Mouse (Mus musculus) embryonic facial prominence, embryonic 11.5 days (tissue): Measurements from ENCODE around the gene Rnf130. TPM values are rescaled to one million over a fixed set of nuclear protein-coding genes. Genes with fewer than 3 reads are reported as not detected.

Experiments
- ATAC-seq: fragments of 200-750 bp; cut with Nextera tagmentation; replicated peaks from 2 replicates; pipeline ENCODE4 v1.8.0; 2017; ENCODE audit warnings: low read depth; ENCODE audit not compliant: insufficient number of reproducible peaks, low FRiP score, low TSS enrichment
- DNase-seq: peaks from one replicate; pipeline ENCODE4 v3.0.0-alpha.2; 2015; ENCODE audit warnings: low spot score
- H3K27ac ChIP-seq: fragments of 300-500 bp; sonication (generic); replicated peaks from 2 replicates; pipeline ENCODE4 v1.5.1; 2014; ENCODE audit warnings: mild to moderate bottlenecking, low read depth, low read length, control low read depth
- H3K27me3 ChIP-seq: fragments of 300-500 bp; sonication (generic); 2 replicates; pipeline ENCODE4 v1.6.1; 2014; ENCODE audit warnings: mild to moderate bottlenecking, low read length, moderate library complexity, mixed read lengths; ENCODE audit not compliant: control insufficient read depth, insufficient read depth
- H3K36me3 ChIP-seq: fragments of 300-500 bp; sonication (generic); replicated peaks from 2 replicates; pipeline ENCODE4 v1.6.1; 2014; ENCODE audit warnings: low read depth, mild to moderate bottlenecking, low read length, moderate library complexity, mixed read lengths; ENCODE audit not compliant: control insufficient read depth, insufficient read depth
- H3K4me1 ChIP-seq: fragments of 300-500 bp; sonication (generic); 2 replicates; pipeline ENCODE4 v1.6.1; 2014; ENCODE audit warnings: low read length, mixed read lengths; ENCODE audit not compliant: control insufficient read depth, insufficient read depth
- H3K4me2 ChIP-seq: fragments of 300-500 bp; sonication (generic); 2 replicates; pipeline ENCODE4 v1.6.1; 2014; ENCODE audit warnings: low read depth, mild to moderate bottlenecking, control low read depth, low read length, moderate library complexity
- H3K4me3 ChIP-seq: fragments of 300-500 bp; sonication (generic); 2 replicates; pipeline ENCODE4 v1.5.1; 2014; ENCODE audit warnings: low read depth, low read length, control low read depth
- H3K9ac ChIP-seq: fragments of 300-500 bp; sonication (generic); replicated peaks from 2 replicates; pipeline ENCODE4 v1.6.1; 2014; ENCODE audit warnings: mild to moderate bottlenecking, control low read depth, low read length
- H3K9me3 ChIP-seq: fragments of 300-500 bp; sonication (generic); replicated peaks from 2 replicates; pipeline ENCODE4 v1.6.1; 2016; ENCODE audit warnings: mild to moderate bottlenecking, low read length, inconsistent platforms, mixed read lengths; ENCODE audit not compliant: control insufficient read depth
- WGBS: fragments of 180-500 bp; shearing (Covaris S2); extraction: QIAGEN DNeasy Blood & Tissue Kit; methylation state at CpG from one replicate; pipeline ENCODE4 v1.1.7; 2014; 5-methylcytosine and 5-hydroxymethylcytosine counted together
- polyA plus RNA-seq: library from polyadenylated mRNA; unstranded; fragments of >200 nt; fragmentation: Nextera tagmentation; extraction: Ambion mirVana; gene quantifications from 2 replicates; pipeline ENCODE4 v1.2.1, GENCODE M21; 2014

Rnf130 gene
- polyA plus RNA-seq, 1 experiment from 2014 or later = 98.2 TPM

DNA sequence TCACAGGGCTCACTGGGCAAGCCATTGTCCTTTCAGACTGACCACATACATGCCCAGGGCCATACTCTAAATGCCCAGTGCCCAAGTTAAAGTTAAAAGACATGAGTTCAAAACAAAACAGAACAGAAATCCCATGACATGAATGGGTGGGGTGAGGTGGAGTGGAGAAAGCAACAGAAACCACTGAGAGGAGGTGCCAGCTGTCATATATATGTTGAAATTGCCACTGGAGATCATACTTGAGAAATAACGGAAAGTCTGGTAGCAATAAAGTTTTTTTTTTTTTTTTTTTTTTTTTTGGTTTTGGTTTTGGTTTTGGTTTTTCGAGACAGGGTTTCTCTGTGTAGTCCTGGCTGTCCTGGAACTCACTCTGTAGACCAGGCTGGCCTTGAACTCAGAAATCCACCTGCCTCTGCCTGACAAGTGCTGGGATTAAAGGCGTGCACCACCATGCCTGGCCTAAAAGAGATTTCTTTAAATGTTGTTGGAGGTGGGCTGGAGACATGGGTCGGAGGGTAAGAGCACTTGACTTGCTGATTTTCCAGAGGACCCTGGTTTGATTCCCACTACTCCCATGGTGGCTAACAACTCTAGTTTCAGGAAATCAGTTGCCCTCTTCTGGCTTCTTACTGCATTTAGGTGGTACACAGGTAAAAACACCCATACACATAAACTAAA, 41.1 kb upstream of the Rnf130 start:
- Histone ChIP-seq H3K27me3 (no peaks in the 10 kb centered on the region), H3K36me3 (no peaks in the 10 kb centered on the region)
- 79% methylated on average over 3 of the region's 4 CpGs for WGBS

DNA sequence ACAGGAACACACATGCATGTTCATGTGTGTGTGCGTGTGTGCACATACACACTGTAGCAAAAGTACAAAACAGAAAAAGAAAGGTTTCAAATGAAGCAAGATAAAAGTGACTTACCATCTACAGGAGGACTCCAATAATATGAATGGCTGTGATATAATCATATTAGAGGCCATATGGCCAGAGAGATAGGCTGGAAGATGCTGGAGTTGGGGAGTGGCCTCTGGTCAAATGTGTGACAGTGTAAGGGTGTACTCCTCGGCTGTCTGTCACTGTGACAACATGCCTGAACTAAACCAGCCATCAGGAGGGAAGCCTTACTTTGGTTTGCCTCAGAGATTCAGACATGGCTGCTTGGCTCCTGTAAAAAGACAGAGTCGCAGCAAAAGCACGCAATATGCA, 40.1 kb upstream of the Rnf130 start:
- H3K4me2 ChIP-seq = no peak overlapping the region
- no peak for DNase-seq
- H3K4me3 ChIP-seq = no peak overlapping the region
- H3K27ac ChIP-seq = no peak overlapping the region
- H3K36me3 ChIP-seq = no peaks in the 10 kb centered on the region
- no peaks in the 10 kb centered on the region for H3K9me3 ChIP-seq
- no peak for ATAC-seq
- H3K4me1 ChIP-seq = no peaks in the 10 kb centered on the region
- WGBS = 87% methylated on average over 4 of the region's 4 CpGs
- no peaks in the 10 kb centered on the region for H3K27me3 ChIP-seq
- no peak overlapping the region for H3K9ac ChIP-seq

More for the DNA sequence above, 41.1 kb upstream of the Rnf130 start:
- Histone ChIP-seq H3K4me2 (no peak overlapping the region), H3K4me3 (no peak overlapping the region), H3K9me3 (no peaks in the 10 kb centered on the region), H3K9ac (no peak overlapping the region), H3K4me1 (no peaks in the 10 kb centered on the region), H3K27ac (no peak overlapping the region)
- DNase-seq (no peak), ATAC-seq (no peak)

DNA sequence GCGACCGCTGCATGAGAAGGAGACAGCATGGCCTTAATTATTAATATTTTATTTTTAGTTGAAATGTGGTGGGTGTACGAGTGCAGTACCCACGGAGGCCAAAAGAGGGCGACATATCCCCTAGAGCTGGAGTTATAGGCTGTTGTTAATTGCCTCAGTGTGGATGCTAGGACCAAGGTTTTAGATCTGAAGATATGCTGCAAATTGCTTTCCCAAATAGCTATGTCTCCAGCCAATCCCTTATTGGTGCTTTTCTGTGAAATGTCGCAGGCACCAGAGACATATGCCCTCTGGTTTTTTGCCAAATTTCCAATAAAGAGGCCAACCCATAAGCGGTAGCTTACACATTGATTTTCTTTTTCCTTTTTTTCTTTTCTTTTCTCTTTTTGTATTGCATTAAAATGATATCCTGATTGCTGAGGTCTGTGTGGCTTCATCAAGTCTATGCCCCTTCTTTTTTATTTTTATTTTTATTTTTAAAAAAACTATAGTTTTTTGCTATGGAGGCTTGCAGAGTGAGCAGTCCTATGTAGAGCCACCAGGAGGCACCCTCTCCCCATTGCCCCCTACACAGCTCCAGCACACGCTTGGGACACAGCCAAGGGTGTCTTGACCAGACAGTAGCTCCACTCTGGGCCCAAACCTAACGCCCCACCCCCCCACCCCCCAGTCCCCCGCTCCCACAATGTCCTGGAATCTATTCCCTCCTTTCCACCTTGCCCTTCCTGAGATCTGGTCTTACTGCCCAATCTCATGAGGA, 38.7 kb upstream of the Rnf130 start:
- Histone ChIP-seq H3K9ac (no peak overlapping the region), H3K9me3 (no peaks in the 10 kb centered on the region), H3K36me3 (no peaks in the 10 kb centered on the region), H3K4me1 (no peaks in the 10 kb centered on the region), H3K4me3 (no peak overlapping the region), H3K4me2 (no peak overlapping the region), H3K27ac (no peak overlapping the region), H3K27me3 (no peaks in the 10 kb centered on the region)
- ATAC-seq (no peak), DNase-seq (peak; percentile 70)
- 22% methylated on average over 10 of the region's 10 CpGs for WGBS

DNA sequence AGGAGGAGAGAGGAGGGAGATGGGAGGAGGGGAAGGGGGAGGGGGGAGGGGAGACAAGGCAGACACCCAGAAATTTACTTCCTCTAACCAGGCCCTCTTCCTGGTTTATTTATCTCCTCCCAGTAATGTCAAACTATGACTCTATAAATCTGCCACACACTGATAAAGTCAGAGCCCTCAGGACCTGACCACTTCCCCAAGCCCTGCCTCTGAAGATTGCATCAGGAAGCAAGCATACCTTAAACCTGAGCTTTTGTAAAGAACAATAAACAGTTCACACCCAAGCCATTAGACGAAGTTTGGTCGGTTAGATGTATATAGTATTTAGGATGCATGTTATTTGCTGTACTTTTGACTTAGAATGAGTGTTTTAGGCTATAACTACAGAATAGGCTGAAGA, 30.6 kb upstream of the Rnf130 start:
- H3K9ac ChIP-seq = no peak overlapping the region
- H3K36me3 ChIP-seq = no peaks in the 10 kb centered on the region
- H3K27ac ChIP-seq = no peak overlapping the region
- ATAC-seq (no peak), DNase-seq (no peak)
- H3K4me1 ChIP-seq = no peaks in the 10 kb centered on the region
- no peak overlapping the region for H3K4me2 ChIP-seq
- no peak overlapping the region for H3K4me3 ChIP-seq
- no peaks in the 10 kb centered on the region for H3K9me3 ChIP-seq
- H3K27me3 ChIP-seq = no peaks in the 10 kb centered on the region
- WGBS = 91% methylated on average over 2 of the region's 2 CpGs

DNA sequence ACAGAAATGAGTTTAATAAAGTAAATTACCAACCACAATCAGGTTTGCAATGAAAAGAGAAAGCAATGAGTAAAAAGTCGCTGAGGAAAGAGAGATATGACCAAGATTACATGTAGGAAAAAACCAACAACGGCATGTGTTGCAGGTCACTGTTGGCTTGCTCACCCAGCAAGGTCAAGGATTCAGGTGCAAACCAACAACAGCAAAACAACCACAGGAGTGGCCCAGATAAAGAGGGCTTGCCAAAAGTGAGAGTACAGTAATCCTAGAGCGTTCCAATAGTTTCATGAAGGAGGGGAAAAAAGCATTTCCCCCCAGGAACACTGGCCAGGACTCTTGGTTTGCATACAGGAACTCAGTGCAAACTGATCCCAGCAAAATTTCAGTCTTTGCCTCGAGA, 28.7 kb upstream of the Rnf130 start:
- Histone ChIP-seq H3K4me3 (no peak overlapping the region), H3K4me1 (no peaks in the 10 kb centered on the region), H3K9ac (no peak overlapping the region), H3K27ac (no peak overlapping the region), H3K27me3 (no peaks in the 10 kb centered on the region), H3K9me3 (no peaks in the 10 kb centered on the region), H3K4me2 (no peak overlapping the region), H3K36me3 (no peaks in the 10 kb centered on the region)
- no peak for ATAC-seq
- 73% methylated on average over 4 of the region's 4 CpGs for WGBS
- no peak for DNase-seq

DNA sequence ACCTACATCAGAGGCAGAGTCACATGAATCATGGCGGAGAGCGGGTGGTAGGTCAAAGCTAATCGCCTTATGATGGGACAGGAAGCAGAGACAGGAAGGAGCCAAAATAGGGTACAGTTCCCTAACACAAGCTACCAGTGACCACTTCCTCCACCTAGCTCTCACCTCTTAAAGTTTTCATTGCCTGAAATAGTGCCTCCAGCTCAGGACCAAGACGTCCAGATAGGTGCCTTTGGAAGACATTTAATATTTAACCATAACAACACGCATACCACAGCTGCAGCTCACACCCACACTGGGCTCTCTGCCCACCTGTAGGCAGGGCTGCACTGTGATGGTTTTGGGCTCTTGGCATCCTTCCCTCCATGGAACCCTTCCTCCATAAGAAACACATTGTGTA, 27.8 kb upstream of the Rnf130 start:
- ATAC-seq = no peak
- WGBS = 87% methylated on average over 5 of the region's 5 CpGs

DNA sequence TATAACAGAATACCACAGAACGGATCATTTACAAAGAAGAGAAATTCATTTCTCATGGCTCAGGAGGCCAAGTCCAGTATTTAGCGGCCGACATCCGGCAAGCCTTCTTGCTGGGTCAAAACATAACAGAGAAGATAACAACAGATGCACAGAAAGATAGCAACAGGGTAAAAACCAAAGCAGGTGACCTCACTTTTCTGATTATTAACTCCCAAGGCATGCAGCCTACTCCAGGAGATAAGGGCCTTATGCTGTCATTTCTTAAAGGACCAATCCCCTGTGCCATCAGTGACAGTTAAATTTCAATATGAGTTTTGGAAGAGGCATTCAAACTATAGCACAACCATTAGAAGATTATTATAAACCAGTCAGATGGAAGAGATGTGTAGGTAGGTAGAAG, 22.3 kb upstream of the Rnf130 start:
- Histone ChIP-seq H3K9ac (no peak overlapping the region), H3K4me2 (no peak overlapping the region), H3K27ac (no peak overlapping the region), H3K4me3 (no peak overlapping the region), H3K9me3 (no peaks in the 10 kb centered on the region), H3K36me3 (no peaks in the 10 kb centered on the region), H3K27me3 (no peaks in the 10 kb centered on the region), H3K4me1 (no peaks in the 10 kb centered on the region)
- 90% methylated on average over 4 of the region's 4 CpGs for WGBS
- ATAC-seq (no peak), DNase-seq (no peak)

More for the DNA sequence above, 27.8 kb upstream of the Rnf130 start:
- no peaks in the 10 kb centered on the region for H3K27me3 ChIP-seq
- DNase-seq = no peak
- H3K27ac ChIP-seq = no peak overlapping the region
- H3K36me3 ChIP-seq = no peaks in the 10 kb centered on the region
- H3K4me2 ChIP-seq = no peak overlapping the region
- no peaks in the 10 kb centered on the region for H3K9me3 ChIP-seq
- H3K9ac ChIP-seq = no peak overlapping the region
- H3K4me3 ChIP-seq = no peak overlapping the region
- no peaks in the 10 kb centered on the region for H3K4me1 ChIP-seq

DNA sequence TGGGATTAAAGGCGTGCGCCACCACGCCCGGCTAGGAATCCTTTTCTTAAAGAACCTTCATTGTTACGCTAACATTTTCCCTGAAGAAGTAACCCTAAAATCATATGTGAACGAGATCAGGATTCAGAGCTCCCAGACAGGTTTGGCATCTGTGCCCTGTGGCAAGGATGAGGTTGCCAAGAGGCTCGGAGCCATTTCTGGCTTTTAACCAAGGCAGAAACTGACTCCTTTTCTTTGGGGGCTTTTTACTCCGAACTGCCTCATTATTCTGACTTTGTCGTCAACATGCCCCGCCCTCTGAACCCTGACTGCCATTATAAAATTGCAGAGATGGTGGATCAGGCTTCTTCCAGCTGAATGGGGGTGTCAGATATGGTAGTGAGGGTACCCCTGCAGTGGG, 17.4 kb upstream of the Rnf130 start:
- DNase-seq = no peak
- no peaks in the 10 kb centered on the region; the same call in 1 of the 2 replicates for H3K27me3 ChIP-seq
- no peaks in the 10 kb centered on the region for H3K4me1 ChIP-seq
- H3K27ac ChIP-seq = no peak overlapping the region
- no peak for ATAC-seq
- 66% methylated on average over 10 of the region's 10 CpGs for WGBS
- H3K4me3 ChIP-seq = no peak overlapping the region
- no peaks in the 10 kb centered on the region for H3K9me3 ChIP-seq
- H3K9ac ChIP-seq = no peak overlapping the region
- no peak overlapping the region for H3K4me2 ChIP-seq
- H3K36me3 ChIP-seq = no peaks in the 10 kb centered on the region
